Mouse (Mus musculus) heart, postnatal 0 days (tissue): ENCODE results near the gene Uaca.

Experiments used
- CTCF ChIP-seq: IDR thresholded peaks from 2 replicates; pipeline ENCODE4 v1.5.1; 2016; ENCODE audit warnings: antibody characterized with exemption, control low read depth, low read depth
- EP300 ChIP-seq: IDR thresholded peaks from 2 replicates; pipeline ENCODE4 v1.6.1; 2016; ENCODE audit warnings: antibody characterized with exemption, low read depth

- TF ChIP-seq CTCF (no peak), EP300 (no peak)
Observed at GRCm38 (mm10) chr9:60806021-60806420, 11.7 kb downstream of the Uaca start.
